Mouse (Mus musculus): ENCODE results near the gene Gstm1.
"Not testable (repeated sequence)": the region's sequence is repeated elsewhere in the genome, so short reads cannot be mapped to it uniquely, and the experiment has no call there.

The Gstm1 gene

GRCm38 (mm10) chr3:108016468-108016867 is 1.3 kb downstream of the Gstm1 start:
- not testable (repeated sequence) for DNase-seq (ENCODE audit: low read depth, low spot score)

- DNase-seq (ENCODE audit: low read depth, low spot score) = no peak
Measured at GRCm38 (mm10) chr3:108014974-108015346, 2.8 kb downstream of the Gstm1 start.

- DNase-seq (ENCODE audit: low read depth, low spot score) = no peak
Measured at GRCm38 (mm10) chr3:108014098-108014973, 3.4 kb downstream of the Gstm1 start.

GRCm38 (mm10) chr3:108013331-108013871 is 4.4 kb downstream of the Gstm1 start:
- DNase-seq (ENCODE audit: low read depth, low spot score) = no peak

- no peak for DNase-seq (ENCODE audit: low read depth, low spot score)
Measured at GRCm38 (mm10) chr3:108011558-108011957, 6.2 kb downstream of the Gstm1 start.

- DNase-seq (ENCODE audit: low read depth, low spot score) = no peak
Measured at GRCm38 (mm10) chr3:108010286-108010685, 7.5 kb downstream of the Gstm1 start.

- DNase-seq (ENCODE audit: low read depth, low spot score) = no peak
Measured at GRCm38 (mm10) chr3:108002021-108002420, 15.8 kb downstream of the Gstm1 start.

GRCm38 (mm10) chr3:107999491-107999890 is 18.3 kb downstream of the Gstm1 start:
- no peak for DNase-seq (ENCODE audit: low read depth, low spot score)

- DNase-seq (ENCODE audit: low read depth, low spot score) = no peak
Measured at GRCm38 (mm10) chr3:107998591-107998990, 19.2 kb downstream of the Gstm1 start.

- no peak for DNase-seq (ENCODE audit: low read depth, low spot score)
Measured at GRCm38 (mm10) chr3:107996576-107996975, 21.2 kb downstream of the Gstm1 start.

GRCm38 (mm10) chr3:107995974-107996373 is 21.8 kb downstream of the Gstm1 start:
- DNase-seq (ENCODE audit: low read depth, low spot score) = not testable (repeated sequence)

- DNase-seq (ENCODE audit: low read depth, low spot score) = no peak
Measured at GRCm38 (mm10) chr3:107986041-107986562, 31.7 kb downstream of the Gstm1 start, which contains the start of gene Gstm2. Gene Gstm2, minus strand, starts transcription at chr3:107986453.

GRCm38 (mm10) chr3:107985141-107985540 is 32.6 kb downstream of the Gstm1 start:
- DNase-seq (ENCODE audit: low read depth, low spot score) = not testable (repeated sequence)

GRCm38 (mm10) chr3:107984471-107984870 is 33.3 kb downstream of the Gstm1 start:
- no peak for DNase-seq (ENCODE audit: low read depth, low spot score)

- DNase-seq (ENCODE audit: low read depth, low spot score) = no peak
Measured at GRCm38 (mm10) chr3:107983771-107984170, 34.0 kb downstream of the Gstm1 start.

GRCm38 (mm10) chr3:107982726-107983125 is 35.0 kb downstream of the Gstm1 start:
- no peak for DNase-seq (ENCODE audit: low read depth, low spot score)

GRCm38 (mm10) chr3:107981261-107981660 is 36.5 kb downstream of the Gstm1 start:
- no peak for DNase-seq (ENCODE audit: low read depth, low spot score)

GRCm38 (mm10) chr3:107977691-107978090 is 40.1 kb downstream of the Gstm1 start:
- DNase-seq (ENCODE audit: low read depth, low spot score) = no peak

- no peak for DNase-seq (ENCODE audit: low read depth, low spot score)
Measured at GRCm38 (mm10) chr3:107974237-107974636, 43.5 kb downstream of the Gstm1 start.

- no peak for DNase-seq (ENCODE audit: low read depth, low spot score)
Measured at GRCm38 (mm10) chr3:107972070-107972469, 45.7 kb downstream of the Gstm1 start.

GRCm38 (mm10) chr3:107971101-107971500 is 46.7 kb downstream of the Gstm1 start:
- not testable (repeated sequence) for DNase-seq (ENCODE audit: low read depth, low spot score)

GRCm38 (mm10) chr3:107968724-107969395 is 48.9 kb downstream of the Gstm1 start, which contains the start of gene Gstm3:
Gene Gstm3, minus strand, starts transcription at chr3:107969283.
- no peak for DNase-seq (ENCODE audit: low read depth, low spot score)

Measured in CD4-positive, CD25-positive, alpha-beta regulatory T cell, adult 2 months (primary cell).